Mouse (Mus musculus) layer of hippocampus, adult 11-12 months (tissue): Measurements from ENCODE around the gene Fkbp9.
"Not testable (repeated sequence)": the region's sequence is repeated elsewhere in the genome, so short reads cannot be mapped to it uniquely, and the experiment has no call there.

Source experiments
- DNase-seq: peaks from one replicate; pipeline ENCODE4 v3.0.0; 2022; ENCODE audit warnings: low spot score

Gene Fkbp9

DNA sequence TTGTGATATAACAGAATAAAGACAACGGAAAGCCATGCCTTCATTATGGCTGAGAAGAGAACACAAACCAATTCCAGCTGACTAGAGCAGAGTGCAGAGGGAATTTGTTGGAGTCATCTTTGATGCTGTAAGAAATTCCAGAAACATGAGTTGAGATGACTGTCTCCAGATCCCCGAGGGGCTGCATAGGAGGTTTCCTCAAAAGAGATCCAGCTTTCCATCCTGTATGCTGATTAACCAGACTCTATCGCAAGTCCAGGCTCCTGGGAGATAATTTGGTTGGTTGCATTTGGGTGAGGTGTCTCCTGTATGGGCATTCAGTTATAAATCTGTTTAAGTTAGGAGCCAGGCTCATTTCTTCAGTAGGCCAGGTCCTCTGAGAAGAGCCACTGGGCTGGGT, 5.8 kb downstream of the Fkbp9 start:
- DNase-seq = no peak

DNA sequence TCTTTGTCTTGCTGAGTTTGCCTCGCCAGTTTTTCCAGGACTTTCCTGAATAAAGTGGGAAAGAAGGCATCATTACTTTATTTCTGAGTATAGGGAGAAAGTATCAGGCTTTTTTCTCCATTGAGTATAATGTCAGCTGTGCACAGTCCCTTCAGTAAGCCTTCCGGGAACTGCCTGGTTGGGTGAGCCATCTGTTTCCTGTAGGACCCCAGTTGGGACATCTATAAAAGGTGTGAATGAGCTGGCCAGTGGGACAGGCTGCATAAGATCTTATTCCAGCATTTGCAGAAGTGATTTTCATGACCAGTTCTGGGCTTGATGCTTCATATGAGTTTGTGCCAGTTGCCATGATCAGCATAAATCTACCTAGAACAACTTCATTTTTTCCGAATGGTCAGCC, 11.4 kb downstream of the Fkbp9 start:
- DNase-seq = no peak

DNA sequence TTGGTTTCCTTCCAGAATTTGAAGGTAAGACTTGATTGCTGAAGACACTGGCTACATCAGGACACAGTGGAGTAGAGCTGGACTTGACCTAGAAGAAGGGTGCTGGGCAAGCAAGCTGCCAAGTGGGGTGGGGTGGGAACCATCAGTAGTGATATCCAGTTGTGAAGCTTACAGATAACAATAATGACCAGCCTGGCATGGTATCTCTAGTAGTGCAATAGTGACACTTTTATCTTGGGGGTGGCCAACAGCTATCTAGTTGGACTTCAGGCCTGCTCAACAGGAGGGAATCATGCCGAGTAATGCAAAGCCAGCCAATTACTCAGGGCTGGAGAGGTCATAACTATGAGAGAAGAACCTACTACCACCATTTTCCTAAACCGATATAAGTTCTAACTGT, 12.5 kb downstream of the Fkbp9 start:
- no peak for DNase-seq

DNA sequence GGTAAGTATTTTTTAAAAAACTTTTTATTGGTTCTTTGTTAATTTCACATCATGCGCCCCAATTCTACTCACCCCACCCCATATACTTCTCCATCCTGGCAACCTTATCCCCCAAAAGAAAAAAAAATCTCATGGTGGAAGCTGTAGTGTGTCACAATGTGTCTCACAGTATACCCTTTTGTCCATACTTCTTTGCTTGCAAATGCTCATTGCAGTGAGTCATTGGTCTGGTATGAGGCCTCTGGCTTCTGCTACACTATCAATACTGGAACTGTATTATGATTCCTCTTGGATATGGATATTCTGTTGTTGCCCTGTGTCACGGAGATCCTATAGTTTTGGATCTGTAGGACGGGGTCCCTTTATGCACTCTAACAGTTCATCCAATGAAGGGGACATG, 17.1 kb downstream of the Fkbp9 start:
- DNase-seq = no peak

DNA sequence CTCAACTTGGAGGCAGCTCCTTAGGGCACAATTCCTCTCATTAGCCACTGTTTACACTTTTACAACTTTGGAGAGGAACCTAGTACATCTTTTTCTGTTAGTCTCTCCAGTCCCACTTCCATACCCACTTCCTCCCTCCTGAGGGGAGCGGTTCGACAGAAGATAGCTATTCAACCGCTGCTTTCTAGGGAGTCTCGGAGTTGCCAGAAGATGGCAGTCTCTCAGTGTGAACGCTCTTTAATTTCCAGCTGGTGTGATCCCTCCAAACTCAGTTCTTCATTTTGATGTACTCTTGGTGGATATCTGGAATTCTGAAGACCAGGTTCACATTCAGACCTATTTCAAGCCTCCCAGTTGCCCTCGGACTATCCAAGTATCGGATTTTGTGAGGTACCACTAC, 18.5 kb downstream of the Fkbp9 start:
- peak; percentile 10 for DNase-seq

DNA sequence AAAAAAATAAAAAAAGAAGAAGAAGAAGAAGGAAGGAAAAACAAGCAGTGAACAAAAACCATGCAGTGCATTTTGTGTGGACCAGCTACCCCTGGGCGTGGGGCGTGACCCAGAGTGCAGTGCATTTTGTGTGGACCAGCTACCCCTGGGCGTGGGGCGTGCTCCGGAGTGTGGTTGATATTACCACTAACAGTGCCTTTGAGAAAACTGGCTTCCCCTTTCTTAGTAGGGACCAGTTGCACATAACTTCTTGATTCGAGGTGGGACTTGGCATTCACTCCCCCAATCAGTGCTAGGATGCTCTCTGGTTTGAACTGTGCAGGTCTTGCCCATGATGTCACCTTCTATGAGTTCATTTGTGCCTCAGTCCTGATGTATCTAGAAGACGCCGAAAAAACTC, 22.9 kb downstream of the Fkbp9 start:
- DNase-seq = no peak

DNA sequence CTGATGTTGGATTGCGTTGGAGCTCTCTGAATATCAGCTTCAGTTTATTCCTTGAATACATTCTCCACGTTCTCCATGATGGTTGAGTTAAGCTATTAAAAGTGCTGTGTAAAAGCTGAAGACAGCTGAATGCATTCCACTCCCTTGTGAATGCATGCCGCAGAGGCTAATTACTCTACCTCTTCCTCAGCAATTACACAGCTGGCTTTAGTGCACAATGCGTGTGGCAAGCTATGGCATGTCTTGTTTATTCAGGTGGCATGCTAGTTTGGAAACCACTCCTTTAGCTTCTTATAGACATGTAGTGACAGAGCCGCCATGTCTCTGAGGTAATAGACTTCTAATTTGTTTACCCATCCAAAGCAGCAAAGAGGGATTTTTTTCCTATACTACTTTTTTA, 24.9 kb downstream of the Fkbp9 start:
- DNase-seq = no peak

DNA sequence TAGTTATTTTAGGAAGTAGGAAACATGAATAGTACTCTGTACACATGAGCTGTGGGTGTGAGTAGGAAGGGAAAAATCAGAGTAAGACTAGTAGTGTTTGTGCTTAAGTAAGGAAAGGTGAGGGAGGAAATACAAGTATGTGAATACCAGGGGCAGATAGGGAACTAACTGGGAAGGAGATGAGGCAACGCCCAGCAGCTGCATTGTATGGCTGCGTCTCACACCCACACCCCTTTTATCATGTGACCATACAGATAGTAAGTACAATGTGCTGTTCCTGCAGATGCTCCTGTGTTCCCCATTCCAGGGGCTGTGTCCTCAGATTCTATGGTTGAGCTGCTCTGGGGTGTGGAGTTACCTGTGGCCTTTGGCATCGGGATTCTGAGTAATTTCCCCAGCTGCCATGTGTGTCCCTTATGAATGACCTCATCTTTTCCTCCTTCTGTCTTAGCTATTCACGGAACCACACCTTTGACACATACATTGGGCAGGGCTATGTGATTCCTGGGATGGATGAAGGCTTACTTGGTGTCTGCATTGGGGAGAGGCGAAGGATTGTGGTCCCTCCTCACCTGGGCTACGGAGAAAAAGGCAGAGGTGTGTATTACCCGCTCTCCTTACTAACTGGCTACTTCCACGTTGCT, 28.5 kb downstream of the Fkbp9 start:
- no peak for DNase-seq

DNA sequence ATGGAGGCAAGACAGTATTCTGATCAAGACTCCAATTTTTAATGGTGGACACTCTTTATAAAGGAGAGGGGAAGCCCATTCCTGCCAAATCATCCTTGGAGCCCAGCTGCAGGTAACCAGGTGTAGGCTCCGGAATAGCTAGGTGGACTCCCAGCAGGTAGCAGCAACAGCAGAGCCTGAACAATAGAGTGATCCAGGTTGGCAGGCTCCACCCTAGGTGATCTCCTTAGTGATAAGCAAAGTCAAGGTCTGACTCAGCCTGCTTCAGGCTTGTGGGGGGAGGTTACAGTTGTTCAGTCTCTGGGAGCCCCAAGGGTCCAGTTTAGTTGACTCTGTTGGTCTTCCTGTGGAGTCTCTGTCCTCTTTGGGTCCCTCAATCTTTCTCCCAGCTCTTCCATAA, 35.0 kb downstream of the Fkbp9 start:
- DNase-seq = not testable (repeated sequence)

DNA sequence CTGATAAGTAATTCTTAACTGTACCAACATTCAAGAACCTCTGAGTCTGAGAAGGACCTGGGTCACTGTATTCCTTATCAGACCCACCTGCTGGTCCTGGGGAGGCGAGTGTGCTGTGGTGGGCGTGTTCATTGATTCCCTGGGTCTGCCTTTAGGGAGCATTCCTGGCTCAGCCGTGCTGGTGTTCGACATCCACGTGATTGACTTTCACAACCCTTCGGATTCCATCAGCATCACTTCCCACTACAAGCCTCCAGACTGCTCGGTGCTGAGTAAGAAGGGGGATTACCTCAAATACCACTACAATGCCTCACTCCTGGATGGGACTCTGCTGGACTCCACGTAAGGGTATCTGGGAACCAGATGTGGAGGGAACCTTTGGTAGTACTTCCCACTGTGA, 36.7 kb downstream of the Fkbp9 start:
- no peak for DNase-seq

DNA sequence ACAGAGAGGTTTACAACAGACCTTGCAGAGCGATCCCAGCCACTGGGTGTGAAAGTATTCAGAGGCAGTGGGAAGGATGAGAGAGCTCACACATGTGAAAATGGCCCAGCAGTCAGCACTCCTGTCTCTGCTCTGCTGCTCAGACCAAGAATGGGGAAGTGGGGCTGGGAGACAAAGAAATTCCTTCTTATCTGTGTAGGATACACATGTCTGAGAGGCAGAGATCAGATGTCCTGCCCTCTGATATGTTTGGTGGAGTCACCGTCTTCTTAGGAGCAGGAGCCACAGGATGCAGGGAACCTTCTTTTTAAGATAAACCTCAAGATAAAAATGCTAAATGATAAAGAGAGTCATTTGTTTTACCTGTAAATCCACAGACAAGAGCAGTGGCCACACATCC, 38.2 kb downstream of the Fkbp9 start:
- no peak for DNase-seq

DNA sequence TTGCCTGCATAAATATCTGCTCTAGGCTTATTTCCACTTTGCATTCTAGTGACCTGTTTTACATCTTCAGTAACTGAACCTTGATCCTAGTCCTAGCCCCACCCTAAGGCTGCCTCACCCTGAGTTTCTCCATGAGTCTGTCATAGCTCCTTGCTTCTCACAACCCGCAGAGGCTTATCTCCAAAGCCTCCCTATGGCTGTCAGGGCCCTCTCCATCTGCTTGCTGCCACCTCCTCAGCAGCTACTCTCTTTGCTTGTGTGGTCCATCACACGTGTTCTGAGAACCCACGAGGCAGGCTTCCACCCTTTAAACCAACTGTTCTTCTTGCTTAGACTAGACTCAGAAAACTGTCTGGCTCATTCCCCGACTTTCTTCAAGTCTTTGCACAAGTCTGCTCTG, 45.0 kb downstream of the Fkbp9 start:
- DNase-seq = no peak

DNA sequence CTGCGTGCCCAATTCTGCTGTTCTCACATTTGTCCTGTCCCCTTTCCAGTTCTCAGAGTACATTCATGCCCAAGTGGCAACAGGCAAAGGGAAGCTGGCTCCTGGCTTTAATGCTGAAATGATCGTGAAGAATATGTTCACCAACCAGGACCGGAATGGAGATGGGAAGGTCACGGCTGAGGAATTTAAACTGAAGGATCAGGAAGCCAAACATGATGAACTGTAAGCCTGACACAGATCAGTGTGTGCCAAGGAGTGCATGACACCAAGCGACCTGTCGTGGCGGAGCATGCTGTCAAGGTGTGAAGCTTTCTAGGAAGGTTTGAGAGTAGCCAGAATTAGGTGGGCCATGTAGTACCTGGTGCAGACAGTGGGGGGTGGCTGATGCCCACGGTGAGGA, 46.1 kb downstream of the Fkbp9 start:
- no peak for DNase-seq

DNA sequence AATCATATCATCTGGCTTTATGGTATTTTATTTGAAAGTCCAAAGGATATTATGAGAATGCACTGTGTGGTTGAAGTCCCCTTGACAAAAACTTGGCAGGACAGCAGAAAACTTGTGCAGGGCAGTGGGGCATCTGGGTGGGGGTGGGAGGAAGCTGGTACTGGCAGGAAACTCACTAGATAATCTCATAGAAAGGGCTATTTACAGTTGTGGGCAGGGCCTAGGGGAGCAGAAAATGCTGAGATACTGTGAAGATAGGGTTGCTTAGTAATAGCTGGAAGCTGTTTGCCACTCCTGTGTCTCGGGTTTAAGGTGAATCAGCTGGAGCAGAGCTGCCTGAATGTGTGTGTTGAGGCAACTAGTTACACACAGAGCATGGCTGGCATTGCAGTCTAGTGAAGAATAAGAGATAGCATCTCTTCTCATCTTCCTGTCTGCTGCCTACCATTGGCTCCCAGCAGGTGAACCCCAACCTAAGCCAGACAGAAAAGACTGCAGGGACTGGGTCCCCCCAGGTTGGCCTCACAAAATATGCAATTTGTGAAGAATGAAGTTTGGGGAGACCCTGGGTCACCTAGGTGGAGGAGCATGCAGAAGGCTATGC, 47.6 kb downstream of the Fkbp9 start:
- DNase-seq = no peak

DNA sequence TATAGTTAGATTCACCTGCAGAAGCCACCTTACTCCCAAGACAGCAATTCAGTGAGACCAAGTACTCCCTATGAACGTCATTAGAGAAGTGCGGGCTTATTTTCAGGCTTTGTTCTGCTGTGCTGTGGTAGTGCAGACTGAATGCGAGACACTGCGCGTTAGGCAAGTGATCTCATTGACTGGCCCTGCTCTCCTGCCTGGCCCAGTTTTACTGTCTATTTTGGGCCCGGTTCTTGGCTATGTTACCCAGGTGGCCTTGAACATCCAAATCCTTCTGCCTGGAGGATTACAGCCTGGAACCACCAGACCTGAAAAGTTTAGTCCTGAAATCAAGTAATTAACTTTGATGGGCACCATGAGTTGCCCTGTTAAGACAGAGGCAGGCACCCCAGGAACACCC, 56.7 kb downstream of the Fkbp9 start:
- no peak for DNase-seq

DNA sequence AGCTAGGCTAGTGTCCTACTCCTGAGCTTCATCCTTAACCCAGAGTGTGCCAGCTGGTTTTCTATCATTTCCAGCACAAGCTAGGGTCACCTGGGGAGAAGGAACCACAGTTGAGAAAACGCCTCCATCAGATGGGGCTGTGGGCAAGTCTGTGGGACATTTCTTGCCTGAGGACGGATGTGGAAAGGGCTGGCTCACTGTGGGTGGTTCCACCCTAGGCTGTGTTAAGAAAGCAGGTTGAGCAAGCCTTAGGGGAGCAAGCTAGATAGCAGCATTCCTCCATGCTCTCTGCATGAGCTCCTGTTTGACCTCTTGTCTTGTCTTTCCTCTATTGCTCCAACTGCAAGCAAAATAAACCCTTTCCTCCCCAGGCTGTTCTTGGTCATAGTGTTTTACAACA, 58.9 kb downstream of the Fkbp9 start:
- DNase-seq = no peak

DNA sequence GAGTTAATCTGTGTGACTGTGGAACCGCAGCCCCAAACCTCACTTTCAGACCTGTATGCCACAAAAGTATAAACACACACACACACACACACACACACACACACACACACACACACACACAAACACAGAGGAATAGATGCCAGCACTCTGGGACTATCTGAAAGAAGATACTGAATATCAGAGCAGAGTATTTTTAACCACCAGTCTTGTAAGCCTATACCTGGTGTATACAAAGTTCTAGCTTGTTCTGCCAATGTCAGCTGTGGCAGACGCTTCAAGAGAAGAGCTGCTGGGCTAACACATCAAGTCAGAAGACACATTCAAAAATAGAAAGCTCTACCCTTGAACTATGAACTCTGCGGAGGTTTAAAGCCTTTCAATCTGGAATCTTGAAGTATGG, 67.7 kb downstream of the Fkbp9 start:
- DNase-seq = no peak

DNA sequence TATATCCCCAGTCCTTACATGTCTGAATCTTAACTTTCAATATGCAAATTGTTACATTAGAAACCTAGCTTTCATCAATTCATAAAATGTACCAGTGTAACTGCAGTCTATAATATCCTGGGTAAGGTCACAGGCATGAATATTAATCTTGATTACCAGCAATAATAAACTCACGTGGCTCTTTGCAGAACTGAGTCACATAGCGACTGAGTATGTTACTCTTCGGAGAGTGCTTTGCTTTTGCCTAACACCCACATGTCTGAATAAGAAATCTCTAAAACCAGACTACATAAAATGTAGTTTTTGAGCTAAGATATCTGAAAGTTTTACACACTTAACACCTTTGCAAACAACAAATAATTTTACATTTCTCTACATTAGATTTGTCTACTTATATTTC, 69.5 kb downstream of the Fkbp9 start:
- no peak for DNase-seq

DNA sequence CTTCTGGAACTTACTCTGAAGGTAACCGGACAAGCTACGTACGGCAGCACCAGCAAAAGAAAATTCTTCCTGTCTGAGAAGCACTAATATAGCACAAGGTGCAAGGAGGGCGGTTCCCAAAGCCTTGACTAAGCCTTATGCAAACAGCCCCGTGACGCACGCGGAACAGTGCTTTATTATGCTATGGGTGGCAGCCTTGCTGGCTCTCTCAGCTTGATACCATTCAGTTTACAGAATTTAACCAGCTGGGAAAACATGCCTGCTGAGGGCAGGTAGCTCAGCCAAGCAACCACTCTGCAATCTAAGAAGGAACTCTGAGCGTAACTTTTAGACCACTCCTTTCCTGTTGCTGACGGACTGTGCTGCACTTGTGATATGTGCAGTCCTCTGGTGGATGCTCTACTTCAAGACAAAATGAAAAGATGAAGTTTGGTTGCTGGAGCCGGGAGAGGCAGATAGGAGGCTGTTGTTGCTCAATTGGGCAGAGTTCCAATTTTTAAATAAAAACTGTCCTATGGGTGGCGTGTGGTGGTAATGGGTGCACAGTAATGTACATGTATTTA, 70.0 kb downstream of the Fkbp9 start:
- no peak for DNase-seq

DNA sequence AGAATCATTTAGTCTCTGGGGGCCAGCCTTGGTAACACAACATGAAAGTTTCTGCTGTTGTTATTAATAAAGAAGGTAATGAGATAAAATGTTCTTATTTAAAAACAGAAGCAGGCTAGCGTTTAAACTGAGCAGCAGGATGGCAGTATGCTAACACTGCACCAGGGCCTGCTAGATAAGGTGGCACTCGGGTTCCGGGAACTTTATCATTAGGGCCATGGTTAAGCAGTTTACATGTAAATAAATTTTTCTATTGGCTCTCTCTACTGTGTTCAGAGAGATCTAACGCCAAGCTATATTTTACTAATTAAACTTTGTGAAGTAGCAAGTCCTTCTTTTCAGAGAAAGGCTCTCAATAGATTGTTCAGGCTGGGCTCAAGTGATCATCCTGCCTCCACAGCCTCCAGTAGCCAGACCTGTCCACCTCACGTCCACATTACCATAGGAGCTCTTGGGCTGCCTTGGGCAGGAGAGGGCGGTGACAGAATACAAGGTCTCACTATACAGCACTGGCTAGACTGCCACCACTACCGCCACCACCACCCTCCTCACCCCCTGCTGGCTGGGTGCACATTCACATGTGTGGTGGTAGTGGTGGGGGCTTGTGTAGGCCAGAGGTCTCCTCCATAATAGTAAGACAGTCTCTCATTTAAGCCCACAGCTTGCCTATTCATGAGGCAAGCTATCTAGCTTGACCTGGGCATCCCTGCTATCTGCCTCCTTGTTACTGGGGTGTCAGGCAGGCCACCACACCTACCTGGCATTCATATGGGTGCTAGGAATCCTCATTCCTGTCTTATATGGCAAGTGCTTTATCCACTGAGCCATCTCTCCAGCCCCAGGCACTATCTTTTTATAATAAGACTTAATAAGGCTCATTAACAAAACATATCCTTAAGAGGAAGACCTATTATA, 71.0 kb downstream of the Fkbp9 start:
- DNase-seq = no peak

DNA sequence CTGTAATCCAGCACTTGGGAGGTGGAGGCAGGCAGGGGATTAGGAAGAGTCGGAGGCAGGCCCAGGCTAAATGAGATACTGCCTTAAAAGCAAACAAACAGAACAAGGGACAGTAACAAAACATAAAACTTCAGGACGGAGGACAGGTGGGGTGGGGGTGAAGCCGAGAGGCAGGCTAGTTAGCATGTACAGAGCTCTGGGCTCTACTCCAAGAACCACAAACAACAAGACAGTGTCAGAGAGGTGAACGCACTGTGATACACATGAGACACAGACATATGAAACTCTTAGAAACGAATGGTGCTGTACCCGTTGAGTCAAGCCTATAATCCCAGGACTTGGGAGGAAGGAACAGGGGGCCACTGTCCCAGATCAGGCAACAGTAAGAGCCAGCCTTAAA, 72.0 kb downstream of the Fkbp9 start:
- no peak for DNase-seq

DNA sequence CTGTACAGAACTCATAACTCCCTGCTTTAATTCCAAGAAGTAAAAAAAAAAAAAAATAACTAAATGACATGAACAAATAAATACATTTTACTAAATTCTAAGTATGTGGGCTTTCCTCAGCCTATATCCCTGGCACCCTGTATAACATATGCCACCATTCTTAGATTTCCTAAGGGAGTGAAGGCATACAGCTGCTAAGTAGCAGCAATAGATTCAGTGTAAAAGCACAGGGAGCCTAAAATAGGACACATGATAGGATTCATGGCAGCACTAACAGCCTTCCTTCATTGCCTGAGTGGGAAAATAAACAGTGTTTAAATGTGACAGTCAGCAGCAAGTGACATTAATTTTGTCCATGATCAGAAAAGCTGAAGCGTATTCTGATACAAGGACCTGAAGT, 72.5 kb downstream of the Fkbp9 start:
- DNase-seq = no peak

DNA sequence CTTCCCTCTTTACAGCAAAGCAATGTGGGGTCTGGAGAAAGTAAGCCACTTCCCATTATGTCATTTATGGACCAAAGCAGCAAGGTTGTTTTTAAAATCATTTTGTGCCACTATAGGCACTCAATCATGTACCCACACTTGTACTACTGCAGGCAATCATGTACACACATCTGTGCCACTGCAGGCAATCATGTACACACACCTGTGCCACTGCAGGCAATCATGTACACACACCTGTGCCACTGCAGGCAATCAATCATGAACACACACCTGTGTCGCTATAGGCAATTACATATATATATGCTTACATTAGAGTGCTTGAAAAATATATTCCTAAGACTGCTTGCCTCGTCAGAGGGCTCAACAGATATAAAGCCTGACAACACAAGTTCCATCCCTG, 73.1 kb downstream of the Fkbp9 start:
- no peak for DNase-seq
